Mouse (Mus musculus): ENCODE results near the gene Gm10999. TPM values are rescaled to one million over a fixed set of nuclear protein-coding genes. Genes with fewer than 3 reads are reported as not detected.
"Not testable (repeated sequence)": the region's sequence is repeated elsewhere in the genome, so short reads cannot be mapped to it uniquely, and the experiment has no call there.

The Gm10999 gene
- polyA plus RNA-seq (2014; fragmentation: Nextera tagmentation; extraction: Ambion mirVana) = not detected in 2 replicates

- H3K9ac ChIP-seq (ENCODE audit: low read length) = no peak within 1 kb of the TSS
- H3K27ac ChIP-seq (ENCODE audit: low read depth, low read length) = no peak within 1 kb of the TSS
- DNase-seq (ENCODE audit: low spot score) = no peak
- H3K4me1 ChIP-seq (replicated peaks; ENCODE audit: control insufficient read depth, insufficient read depth, low read length) = no peaks in the 10 kb centered on the region
- ATAC-seq (replicated peaks; ENCODE audit: low FRiP score) = no peak
- no peak within 1 kb of the TSS for H3K4me3 ChIP-seq (ENCODE audit: low read depth, low read length)
- H3K36me3 ChIP-seq (ENCODE audit: control insufficient read depth, insufficient read depth, low read length) = no peaks in the 10 kb centered on the region
- H3K4me2 ChIP-seq (ENCODE audit: low read depth, low read length, severe bottlenecking) = no peak within 1 kb of the TSS
- H3K9me3 ChIP-seq (ENCODE audit: control insufficient read depth, low read length) = no peaks in the 10 kb centered on the region
- WGBS = 89% methylated on average over 1 of the region's 1 CpGs
- H3K27me3 ChIP-seq (ENCODE audit: control insufficient read depth, insufficient read depth, low read length) = no peaks in the 10 kb centered on the region
These were observed at the start of gene Gm10999 for GRCm38 (mm10) chr8:129131561-129131960. Gene Gm10999, minus strand, starts transcription at chr8:129131661.

- no peak for ATAC-seq (replicated peaks; ENCODE audit: low FRiP score)
- H3K4me2 ChIP-seq (ENCODE audit: low read depth, low read length, severe bottlenecking) = no peak overlapping the region
- H3K9ac ChIP-seq (ENCODE audit: low read length) = no peak overlapping the region
These were observed 2.0 kb upstream of the Gm10999 start for GRCm38 (mm10) chr8:129133475-129133874.

DNA sequence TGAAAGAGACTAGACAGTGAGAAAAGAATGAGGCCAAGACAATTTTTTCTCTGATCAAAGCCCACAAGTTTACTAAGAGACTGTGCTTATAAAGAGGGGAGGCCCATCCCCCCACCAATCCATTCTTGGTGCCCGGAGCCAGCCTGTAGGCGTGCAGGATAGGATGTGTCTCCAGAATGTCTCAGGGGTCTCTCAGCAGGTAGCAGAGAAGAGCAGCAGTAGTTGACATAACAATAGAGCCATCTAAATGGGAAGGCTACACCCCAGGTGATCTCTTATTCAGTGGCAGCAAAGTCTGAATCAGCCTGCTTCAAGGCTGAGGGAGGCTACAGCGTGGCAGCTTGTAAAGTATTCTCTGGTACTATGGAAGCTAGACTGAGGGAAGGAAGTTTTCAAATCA is 15.7 kb downstream of the Gm10999 start:
- ATAC-seq (replicated peaks; ENCODE audit: low FRiP score); DNase-seq (ENCODE audit: low spot score); H3K4me2 ChIP-seq (ENCODE audit: low read depth, low read length, severe bottlenecking); H3K4me3 ChIP-seq (ENCODE audit: low read depth, low read length); H3K9me3 ChIP-seq (ENCODE audit: control insufficient read depth, low read length); H3K9ac ChIP-seq (ENCODE audit: low read length); H3K27ac ChIP-seq (ENCODE audit: low read depth, low read length); H3K36me3 ChIP-seq (ENCODE audit: control insufficient read depth, insufficient read depth, low read length); H3K27me3 ChIP-seq (ENCODE audit: control insufficient read depth, insufficient read depth, low read length); H3K4me1 ChIP-seq (replicated peaks; ENCODE audit: control insufficient read depth, insufficient read depth, low read length): not testable (repeated sequence)
- WGBS = 57% methylated on average over 3 of the region's 3 CpGs

More at GRCm38 (mm10) chr8:129133475-129133874, 2.0 kb upstream of the Gm10999 start:
- H3K9me3 ChIP-seq (ENCODE audit: control insufficient read depth, low read length) = no peaks in the 10 kb centered on the region
- no peaks in the 10 kb centered on the region for H3K36me3 ChIP-seq (ENCODE audit: control insufficient read depth, insufficient read depth, low read length)
- no peak overlapping the region for H3K27ac ChIP-seq (ENCODE audit: low read depth, low read length)
- DNase-seq (ENCODE audit: low spot score) = no peak
- H3K4me1 ChIP-seq (replicated peaks; ENCODE audit: control insufficient read depth, insufficient read depth, low read length) = no peaks in the 10 kb centered on the region
- no peaks in the 10 kb centered on the region for H3K27me3 ChIP-seq (ENCODE audit: control insufficient read depth, insufficient read depth, low read length)
- H3K4me3 ChIP-seq (ENCODE audit: low read depth, low read length) = no peak overlapping the region

Other genes starting within 250 kb of the Gm10999 start
- gene Ccdc7a, start 66.1 kb downstream of the Gm10999 start, polyA plus RNA-seq (2014; fragmentation: Nextera tagmentation; extraction: Ambion mirVana) = not detected in 2 replicates
- not detected in 2 replicates for gene Ccdc7b, start 64.5 kb downstream of the Gm10999 start, polyA plus RNA-seq (2014; fragmentation: Nextera tagmentation; extraction: Ambion mirVana)
- gene 2610044O15Rik8, start 102.7 kb upstream of the Gm10999 start, polyA plus RNA-seq (2014; fragmentation: Nextera tagmentation; extraction: Ambion mirVana) = 22.8 and 24.0 TPM in 2 replicates